Mouse (Mus musculus) liver, postnatal 0 days (tissue): ENCODE measurements around the gene Zfp275.

Experiments used
- CTCF ChIP-seq: sonication (generic); IDR thresholded peaks from 2 replicates; pipeline ENCODE4 v1.5.1; 2016; ENCODE audit warnings: antibody characterized with exemption, low read depth
- EP300 ChIP-seq: IDR thresholded peaks from 2 replicates; pipeline ENCODE4 v1.6.1; 2016; ENCODE audit warnings: antibody characterized with exemption, low read depth, mild to moderate bottlenecking

- TF ChIP-seq CTCF = no peak
- no peak for TF ChIP-seq EP300
Observed at GRCm38 (mm10) chrX:73344346-73344745, 1.9 kb downstream of the Zfp275 start.
